Mouse (Mus musculus) ES-CJ7 (cell line): ENCODE data around the gene Ppp1r12a.
A peak's percentile ranks its signal among the peaks of the same experiment; 100 is the strongest.
"Not testable (repeated sequence)": the region's sequence is repeated elsewhere in the genome, so short reads cannot be mapped to it uniquely, and the experiment has no call there.

Source experiments
- DNase-seq: peaks from one replicate; pipeline ENCODE4 v3.0.0; 2011; ENCODE audit warnings: low read depth, low spot score

Gene Ppp1r12a

DNA sequence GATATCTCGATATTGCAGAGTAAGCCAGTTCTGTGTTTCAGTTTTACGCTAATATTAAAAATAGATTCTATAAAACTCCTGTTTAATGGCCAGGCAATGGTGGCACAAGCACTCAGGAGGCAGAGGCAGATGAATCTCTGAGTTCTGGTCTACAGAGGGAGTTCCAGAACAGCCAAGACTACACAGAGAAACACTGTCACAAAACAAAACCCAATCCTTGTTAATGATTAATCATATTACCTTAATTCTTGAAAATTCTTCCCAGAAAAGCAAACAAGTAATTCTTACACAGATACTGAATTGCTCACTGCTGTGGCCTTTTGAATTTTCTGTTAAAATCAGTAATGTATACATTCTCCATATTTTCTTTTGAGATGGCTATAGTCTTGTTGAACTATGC, 37.0 kb downstream of the Ppp1r12a start:
- DNase-seq, result no peak

DNA sequence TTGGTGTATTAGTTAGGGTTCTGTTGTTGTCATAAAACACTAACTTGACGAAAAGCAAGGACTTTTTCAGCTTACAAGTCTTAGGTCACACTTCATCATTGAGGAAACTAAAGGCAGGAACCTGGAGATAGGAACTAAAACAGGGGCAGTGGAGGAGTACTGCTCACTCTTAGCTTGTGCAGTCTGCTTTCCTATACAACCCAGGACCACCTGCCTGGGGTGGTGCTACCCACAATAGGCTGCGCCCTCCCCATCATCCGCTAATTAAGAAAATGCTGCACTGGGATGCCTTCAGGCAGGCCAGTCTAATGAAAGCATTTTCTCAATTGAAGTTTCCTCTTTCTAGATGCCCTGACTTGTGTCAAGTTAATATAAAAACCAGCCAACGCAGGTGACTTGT, 40.1 kb downstream of the Ppp1r12a start:
- DNase-seq, result no peak

DNA sequence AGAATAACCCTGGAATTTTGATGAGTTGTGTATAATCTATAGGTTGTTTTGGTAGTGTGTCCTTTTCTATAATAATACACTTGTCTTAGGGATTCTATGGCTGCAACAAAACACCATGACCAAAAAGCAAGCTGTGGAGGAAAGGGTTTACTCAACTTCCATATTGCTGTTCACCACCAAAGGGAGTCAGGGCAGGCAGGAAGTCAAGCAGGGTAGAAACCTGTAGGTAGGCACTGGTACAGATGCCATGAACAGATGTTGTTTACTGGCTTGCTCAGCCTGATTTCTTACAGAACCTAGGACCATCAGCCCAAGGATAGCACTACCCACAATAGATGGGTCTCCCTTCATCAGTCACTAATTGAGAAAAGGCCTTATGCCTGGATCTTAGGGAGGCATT, 41.4 kb downstream of the Ppp1r12a start:
- DNase-seq, result no peak

DNA sequence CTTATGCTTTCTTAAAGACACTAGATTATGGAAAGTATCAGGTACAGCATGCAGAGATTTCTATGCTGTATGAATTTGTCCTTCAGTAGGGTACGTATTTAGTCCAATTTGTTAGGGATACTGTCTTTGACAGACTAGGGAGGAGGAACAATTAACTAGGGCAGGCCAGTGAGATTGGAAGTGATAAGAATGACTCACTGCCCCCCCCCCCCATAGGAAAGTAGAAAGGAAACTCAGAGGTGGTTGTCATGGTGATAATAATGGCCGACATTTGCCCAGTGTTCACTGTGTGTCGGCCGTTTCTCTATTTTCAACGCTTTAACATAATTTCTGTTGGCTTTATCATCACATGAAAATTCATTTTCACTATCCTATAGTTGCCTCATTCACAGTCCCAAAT, 47.4 kb downstream of the Ppp1r12a start:
- no peak for DNase-seq

GRCm38 (mm10) chr10:108224413-108224812, 62.4 kb downstream of the Ppp1r12a start:
- no peak for DNase-seq

DNA sequence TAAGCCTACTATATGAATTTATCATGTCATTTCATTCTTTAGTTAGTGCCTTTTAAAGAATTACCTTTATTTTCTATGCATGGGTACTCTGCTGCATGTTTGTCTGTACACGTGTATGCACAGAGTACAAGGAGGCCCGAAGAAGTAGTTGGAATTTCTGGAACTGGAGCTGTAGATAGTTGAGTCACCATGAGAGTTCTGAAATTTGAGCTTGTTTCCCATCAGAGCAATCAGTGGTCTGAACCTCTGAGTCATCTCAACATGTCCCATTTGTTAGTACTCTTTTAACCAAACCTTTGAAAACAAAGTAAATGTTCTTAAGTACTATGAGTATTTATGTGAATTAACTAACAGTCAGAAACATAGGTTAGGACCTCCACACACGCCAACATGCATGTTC, 75.1 kb downstream of the Ppp1r12a start:
- no peak for DNase-seq

GRCm38 (mm10) chr10:108239061-108239460, 77.1 kb downstream of the Ppp1r12a start:
- DNase-seq, result peak; percentile 25

DNA sequence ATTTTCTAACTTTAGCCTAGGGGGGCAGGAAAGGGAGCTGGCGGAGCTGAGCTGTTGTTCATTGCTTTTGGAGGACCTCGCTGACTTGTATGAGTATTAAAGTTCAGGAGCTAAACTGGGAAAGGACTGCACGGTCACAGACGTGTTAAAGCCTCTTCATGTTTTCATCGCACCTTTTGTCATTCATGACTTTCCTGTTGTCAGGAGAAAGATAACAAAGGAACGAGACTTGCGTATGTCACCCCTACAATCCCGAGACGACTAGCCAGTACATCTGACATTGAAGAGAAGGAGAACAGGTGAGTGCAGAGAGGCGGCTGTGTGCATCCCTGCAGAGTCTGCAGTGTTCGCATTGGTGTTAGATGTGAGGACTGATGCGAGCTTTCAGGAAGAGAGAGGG, 88.7 kb downstream of the Ppp1r12a start:
- peak; percentile 51 for DNase-seq

- no peak for DNase-seq
Observed at GRCm38 (mm10) chr10:108251181-108251580, 89.2 kb downstream of the Ppp1r12a start.

- DNase-seq, result no peak
Observed at GRCm38 (mm10) chr10:108255812-108256376, 93.9 kb downstream of the Ppp1r12a start.

DNA sequence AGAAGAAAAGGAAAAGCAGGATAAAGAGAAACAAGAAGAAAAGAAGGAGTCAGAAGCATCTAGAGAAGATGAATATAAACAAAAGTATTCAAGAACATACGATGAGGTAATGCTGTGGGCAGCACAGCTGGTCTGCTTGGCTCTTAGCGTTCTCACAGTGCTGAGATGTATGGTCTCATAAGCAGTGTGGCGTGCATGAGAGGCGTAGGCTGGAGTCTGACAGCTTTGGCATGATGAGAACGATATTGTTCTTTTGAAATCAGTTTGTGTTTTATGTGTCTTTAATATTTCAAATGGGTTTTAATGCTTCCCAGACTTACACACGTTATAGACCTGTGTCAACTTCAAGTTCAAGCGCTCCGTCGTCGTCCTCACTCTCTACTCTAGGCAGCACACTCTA, 98.9 kb downstream of the Ppp1r12a start:
- no peak for DNase-seq

DNA sequence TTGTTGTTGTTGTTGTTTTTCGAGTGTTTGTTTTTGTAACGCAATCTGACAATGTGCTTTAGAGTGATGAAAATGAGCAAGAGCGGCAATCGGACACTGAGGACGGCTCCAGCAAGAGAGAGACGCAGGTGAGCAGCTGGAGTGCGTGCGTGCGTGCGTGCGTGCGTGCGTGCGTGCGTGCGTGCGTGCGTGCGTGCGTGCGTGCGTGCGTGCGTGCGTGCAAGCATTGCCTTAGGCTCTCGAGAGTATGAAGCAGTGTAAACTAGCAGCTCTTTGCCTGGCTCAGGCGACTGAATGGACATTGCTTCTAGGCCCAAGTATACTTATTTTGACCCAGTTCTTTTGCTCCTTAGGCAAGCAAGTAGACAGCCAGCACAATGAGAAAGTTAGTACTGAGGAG, 102.6 kb downstream of the Ppp1r12a start:
- DNase-seq, result peak; percentile 43

GRCm38 (mm10) chr10:108271201-108271600, 109.2 kb downstream of the Ppp1r12a start:
- DNase-seq, result no peak

- DNase-seq, result no peak
Observed at GRCm38 (mm10) chr10:108276678-108277077, 114.7 kb downstream of the Ppp1r12a start.

DNA sequence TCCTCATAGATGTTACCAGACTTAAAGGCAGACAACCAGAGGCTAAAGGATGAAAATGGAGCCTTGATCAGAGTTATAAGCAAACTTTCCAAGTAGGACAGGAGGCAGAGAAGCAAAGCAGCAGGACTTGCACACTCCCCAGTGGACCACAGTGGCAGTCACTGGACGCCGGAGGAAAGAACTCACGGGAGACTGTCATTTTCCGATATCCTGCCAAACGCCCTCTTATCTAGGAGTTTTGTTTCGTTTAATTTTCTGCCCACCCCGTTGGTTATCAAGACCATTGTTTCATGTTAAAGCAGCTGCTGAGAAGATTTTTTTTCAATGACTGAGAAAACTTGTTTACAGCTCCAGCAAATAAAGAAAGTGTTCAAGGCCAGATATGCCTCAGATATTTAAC, 115.2 kb downstream of the Ppp1r12a start:
- no peak for DNase-seq

- not testable (repeated sequence) for DNase-seq
Observed at GRCm38 (mm10) chr10:108281099-108281498, 119.1 kb downstream of the Ppp1r12a start.

DNA sequence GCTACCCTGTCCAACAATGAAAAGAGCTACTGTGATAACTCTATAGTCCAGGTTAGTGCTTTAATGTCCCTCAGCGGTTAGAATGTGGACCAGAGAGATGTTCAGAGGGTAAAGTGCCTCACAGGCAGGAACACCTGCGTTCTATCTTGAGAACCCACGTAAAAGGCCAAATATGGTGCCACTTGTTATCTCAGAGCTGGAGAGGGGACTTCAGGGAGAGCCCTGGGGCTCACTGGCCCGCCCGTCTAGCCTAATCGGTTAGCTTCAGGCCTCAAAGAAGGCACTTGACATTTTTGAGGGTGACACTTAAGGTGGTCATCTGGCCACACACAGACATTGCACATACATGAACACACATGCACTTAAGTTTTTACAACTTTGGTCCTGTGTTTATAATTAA, 120.4 kb downstream of the Ppp1r12a start:
- DNase-seq, result no peak

DNA sequence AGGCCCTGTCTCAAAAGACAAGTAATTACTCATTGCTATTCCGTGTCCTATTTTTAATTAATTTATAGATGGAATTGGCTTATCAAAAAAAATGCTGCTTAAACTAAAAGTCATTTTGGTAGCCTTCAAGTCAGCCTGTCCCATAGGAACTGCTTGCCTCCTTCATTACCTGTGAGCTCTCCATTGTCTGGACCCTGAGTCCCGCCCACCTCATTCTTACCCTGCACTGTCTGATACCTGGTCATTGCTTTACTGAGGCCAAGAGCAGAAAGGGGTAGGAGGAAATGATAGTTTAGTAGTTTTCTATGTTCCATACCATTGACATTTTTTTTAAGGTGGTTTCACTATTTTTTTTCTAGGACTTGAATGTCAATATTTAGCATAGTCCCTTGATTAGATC, 121.4 kb downstream of the Ppp1r12a start:
- no peak for DNase-seq

GRCm38 (mm10) chr10:108283837-108284236, 121.8 kb downstream of the Ppp1r12a start:
- DNase-seq, result no peak

DNA sequence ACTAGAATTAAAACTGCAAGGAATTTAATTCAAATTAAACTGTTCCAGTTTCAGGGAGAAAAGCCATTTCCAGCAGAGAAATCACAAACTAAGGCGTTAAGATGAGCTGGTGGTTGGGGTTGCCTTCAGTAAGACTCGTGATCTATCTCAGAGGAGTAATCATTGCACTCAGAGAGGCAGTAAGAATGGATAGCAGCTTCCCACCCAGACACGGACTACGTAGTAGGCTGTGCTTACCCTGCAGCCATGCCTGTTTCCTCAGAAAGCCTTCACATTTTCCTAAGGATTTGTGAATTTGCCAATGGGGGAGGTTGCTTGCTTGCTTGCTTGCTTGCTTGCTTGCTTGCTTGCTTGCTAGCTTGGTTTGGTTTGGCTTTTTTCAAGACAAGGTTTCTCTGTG, 122.5 kb downstream of the Ppp1r12a start:
- DNase-seq, result no peak

DNA sequence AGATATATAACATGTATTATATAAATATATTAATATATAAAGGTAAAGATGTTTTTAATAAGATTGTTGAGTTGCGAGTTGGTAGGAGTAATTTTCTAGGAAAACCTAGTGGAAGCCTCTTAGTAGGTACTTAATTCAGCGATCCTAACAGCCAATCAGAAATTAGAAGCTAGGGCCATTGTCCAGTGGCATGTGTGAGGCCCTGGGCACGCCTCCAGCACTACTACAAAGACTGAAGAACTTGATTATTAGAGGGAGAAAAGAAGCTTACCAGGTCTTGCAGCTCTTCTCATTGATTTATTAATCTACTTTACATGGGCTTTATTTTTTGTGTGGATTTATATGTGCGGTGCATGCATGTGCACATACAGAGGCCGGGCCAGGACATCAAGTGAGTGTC, 123.0 kb downstream of the Ppp1r12a start:
- no peak for DNase-seq

DNA sequence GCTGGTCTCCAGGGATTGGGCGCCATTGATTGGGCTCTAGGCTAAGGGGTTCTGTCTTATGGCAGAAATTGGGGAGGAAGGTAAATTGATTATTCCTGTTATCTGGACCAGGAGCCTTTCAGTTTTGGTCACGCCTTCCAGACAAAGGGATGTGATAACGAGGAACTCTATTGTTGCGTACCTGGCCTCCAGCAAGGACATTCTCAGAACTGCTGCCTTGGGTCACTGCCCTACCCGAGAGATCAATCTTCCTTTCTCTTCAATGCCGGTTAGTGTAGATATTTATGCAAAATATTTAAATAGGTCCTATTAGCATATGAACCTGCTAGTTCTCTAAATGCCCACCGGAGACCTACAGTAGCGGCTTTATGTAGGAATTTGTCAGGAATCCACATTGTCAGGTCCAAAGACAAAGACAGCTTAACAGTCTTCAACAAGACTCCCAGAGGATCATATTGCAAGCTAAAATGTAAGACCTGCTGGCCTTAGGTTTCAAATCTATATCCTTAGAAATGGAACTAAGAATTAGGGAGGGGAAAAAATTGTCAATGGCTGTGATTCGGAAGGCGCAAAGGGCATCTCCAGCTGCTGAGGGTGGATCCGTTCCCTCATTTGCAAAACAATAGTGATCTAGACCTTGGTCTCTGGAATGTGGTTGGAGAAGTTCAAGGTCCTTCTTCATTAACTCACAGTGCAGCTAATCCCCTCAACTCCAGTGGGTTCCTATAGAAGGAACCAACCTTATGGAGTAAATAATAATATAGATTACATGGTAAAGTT, 124.9 kb downstream of the Ppp1r12a start:
- peak; percentile 96 for DNase-seq

- DNase-seq, result peak; percentile 74
Observed at GRCm38 (mm10) chr10:108287438-108287801, 125.4 kb downstream of the Ppp1r12a start.

DNA sequence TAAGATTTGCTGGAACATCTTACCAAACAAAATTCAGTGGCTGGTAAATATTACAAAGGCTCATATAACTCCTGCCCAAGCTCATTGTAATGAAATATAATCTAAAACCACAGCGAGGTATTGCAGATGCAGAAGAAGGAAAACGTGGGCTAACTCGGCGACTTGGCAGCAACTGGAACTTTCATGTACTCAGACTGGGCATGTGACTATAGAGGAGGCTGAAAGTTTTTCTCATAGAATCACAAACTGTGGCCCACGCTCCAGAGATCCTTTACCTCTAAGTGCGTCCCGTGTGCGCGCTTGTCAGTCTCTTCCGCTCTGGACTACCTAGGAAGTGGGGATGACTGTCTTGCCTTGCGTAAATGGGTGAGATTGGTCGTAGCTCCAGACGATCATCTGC, 128.1 kb downstream of the Ppp1r12a start:
- DNase-seq, result no peak
